Mouse (Mus musculus) testis, adult 2 months (tissue): ENCODE measurements around the gene Utp11.
"Not testable (repeated sequence)": the region's sequence is repeated elsewhere in the genome, so short reads cannot be mapped to it uniquely, and the experiment has no call there.

Experiments used
- CTCF ChIP-seq: fragments of 200-500 bp; IDR thresholded peaks from 2 replicates; pipeline ENCODE4 v1.5.1; 2012; ENCODE audit warnings: low read depth, mild to moderate bottlenecking, inconsistent platforms, low read length, moderate library complexity; ENCODE audit not compliant: control insufficient read depth, insufficient read depth, insufficient replicate concordance
- POLR2A ChIP-seq: fragments of 200-500 bp; IDR thresholded peaks from 2 replicates; pipeline ENCODE4 v1.6.1; 2012; ENCODE audit warnings: low read depth, mild to moderate bottlenecking, inconsistent platforms, low read length, moderate library complexity; ENCODE audit not compliant: control insufficient read depth

- not testable (repeated sequence) for TF ChIP-seq CTCF, POLR2A
Observed at GRCm38 (mm10) chr4:124708200-124708517, 14.8 kb upstream of the Utp11 start.
